Mouse (Mus musculus): ENCODE data around the gene Prelid3b.

GRCm38 (mm10) chr2:174487005-174487404 is 14.1 kb upstream of the Prelid3b start:
- no peak for TF ChIP-seq CTCF (IDR thresholded peaks at IDR 0.05; ENCODE audit: borderline replicate concordance, extremely low read depth, insufficient read depth, insufficient read length)
- TF ChIP-seq POLR2A (IDR thresholded peaks at IDR 0.05; ENCODE audit: borderline replicate concordance, extremely low read depth, insufficient read depth, insufficient read length, poor library complexity, severe bottlenecking), result no peak

All from brain, embryonic 14.5 days (tissue).